Mouse (Mus musculus): ENCODE results near the gene Fgf18.

Gene Fgf18

DNA sequence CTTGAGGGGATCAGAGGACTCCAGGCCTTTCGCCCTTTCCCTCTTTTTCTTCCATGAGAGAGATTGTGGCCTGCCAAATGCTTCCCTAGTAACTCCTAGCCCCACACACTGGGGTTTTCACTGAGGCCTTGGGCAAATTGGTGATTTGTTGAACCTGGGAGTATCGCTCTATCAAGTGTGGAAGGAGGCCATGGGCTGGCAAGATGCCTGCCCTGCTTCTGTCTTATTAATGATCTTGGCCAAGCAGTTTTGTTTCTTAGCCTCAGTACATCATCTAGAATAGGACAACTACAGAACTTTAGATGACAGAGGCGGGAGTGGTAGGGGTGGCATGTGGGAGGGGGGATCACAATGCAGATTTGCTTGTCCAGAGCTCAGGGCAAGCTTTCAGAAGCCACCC is 31.4 kb downstream of the Fgf18 start:
- DNase-seq (ENCODE audit: low spot score in 2 of 2), result no peak

DNA sequence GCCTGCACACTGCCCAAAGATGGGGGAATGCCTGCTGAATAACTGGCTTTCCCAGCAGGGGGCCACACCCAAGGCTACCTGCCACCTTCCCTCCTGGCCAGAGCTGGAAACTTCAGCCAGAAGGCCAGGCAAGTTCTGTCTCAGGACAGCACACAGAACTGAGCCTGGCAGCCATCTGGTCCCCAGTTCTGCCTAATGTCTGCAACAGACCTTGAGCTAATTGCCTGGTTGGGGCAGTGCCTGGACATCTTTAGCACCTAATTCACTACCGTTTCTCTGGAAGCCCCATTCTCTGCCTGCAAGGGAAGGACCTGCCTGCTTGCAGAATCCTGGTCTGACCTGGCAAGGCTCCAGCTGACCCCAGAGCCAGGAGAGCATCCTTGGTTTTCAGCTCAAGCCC is 34.8 kb downstream of the Fgf18 start:
- no peak for DNase-seq (ENCODE audit: low spot score in 2 of 2)

GRCm38 (mm10) chr11:33110111-33110510 is 37.1 kb downstream of the Fgf18 start:
- no peak for DNase-seq (ENCODE audit: low spot score in 2 of 2)

DNA sequence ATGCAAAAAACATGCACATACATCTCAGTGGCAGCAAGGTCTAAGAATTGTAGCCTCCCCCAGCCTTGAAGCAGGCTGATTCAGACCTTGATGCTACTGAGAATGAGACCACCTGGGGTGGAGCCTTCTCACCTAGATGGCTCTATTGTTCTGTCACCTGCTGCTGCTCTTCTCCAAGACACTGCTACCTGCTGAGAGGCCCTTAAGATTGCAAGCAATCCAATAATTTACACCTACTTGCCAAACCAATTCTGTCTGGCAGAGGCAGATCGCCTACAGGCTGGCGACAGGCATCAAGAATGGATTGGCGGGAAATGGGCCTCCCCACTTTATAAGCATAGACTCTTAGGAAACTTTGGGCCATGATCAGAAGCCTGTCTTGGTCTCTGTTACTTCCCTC is 39.7 kb downstream of the Fgf18 start:
- no peak for DNase-seq (ENCODE audit: low spot score in 2 of 2)

- DNase-seq (ENCODE audit: low spot score in 2 of 2), result no peak
Measured at GRCm38 (mm10) chr11:33104911-33105316, 42.3 kb downstream of the Fgf18 start.

DNA sequence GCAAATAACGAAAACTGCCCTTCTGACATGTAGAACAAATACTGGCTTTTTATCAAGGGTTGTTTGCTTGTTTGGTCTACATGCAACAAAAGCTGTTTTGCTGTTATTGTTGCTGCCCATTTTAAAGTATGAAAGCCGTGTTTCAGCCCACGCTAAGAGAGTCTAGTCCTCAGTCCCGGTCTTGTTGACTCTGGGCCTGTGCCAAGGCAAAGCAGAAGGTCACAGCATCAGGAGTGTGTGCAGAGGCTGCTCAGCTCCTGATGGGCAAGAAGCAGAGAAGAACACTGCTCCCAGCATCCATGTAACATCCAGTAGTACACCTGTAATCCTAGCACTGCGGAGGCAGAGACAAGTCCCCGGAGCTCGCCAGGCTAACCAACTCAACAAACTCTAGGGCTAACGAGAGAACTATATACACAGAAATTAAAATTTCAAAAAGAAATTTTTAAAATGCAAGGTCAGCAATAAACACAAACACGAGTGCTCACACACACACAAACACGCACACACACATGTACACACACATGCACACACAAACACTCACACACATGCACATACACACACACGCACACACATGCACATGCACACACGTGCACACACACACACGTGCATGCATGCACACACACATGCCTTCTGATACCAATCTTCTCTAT is 43.8 kb downstream of the Fgf18 start:
- DNase-seq (ENCODE audit: low spot score in 2 of 2), result no peak

DNA sequence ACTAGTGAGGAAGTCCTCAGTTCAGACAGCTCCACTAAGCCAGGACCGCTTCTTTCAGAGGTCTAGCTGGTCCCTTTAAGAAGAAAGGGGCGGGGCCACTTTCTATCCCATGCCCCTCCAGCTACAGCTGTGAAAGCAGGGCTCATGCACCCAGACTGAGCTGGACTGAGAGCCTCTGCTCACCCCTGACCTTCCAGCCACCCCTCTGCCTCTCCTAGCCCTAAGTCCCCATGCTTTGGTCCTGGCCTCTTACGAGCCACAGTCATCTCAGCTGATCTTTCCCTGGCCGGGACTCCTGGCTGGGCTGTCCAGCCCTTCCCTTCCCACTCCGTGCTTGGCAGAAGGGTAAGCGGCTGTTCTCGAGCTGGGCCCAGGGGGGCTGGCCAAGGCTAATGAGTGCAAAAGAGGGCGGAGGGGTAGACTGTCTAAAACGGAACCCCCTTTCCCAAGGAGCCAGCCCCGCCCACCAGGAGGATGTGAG is 47.1 kb downstream of the Fgf18 start:
- no peak for DNase-seq (ENCODE audit: low spot score in 2 of 2)

- no peak for DNase-seq (ENCODE audit: low spot score in 2 of 2)
Measured at GRCm38 (mm10) chr11:33099425-33099824, 47.8 kb downstream of the Fgf18 start.

GRCm38 (mm10) chr11:33098446-33098845 is 48.8 kb downstream of the Fgf18 start:
- DNase-seq (ENCODE audit: low spot score in 2 of 2), result no peak

DNA sequence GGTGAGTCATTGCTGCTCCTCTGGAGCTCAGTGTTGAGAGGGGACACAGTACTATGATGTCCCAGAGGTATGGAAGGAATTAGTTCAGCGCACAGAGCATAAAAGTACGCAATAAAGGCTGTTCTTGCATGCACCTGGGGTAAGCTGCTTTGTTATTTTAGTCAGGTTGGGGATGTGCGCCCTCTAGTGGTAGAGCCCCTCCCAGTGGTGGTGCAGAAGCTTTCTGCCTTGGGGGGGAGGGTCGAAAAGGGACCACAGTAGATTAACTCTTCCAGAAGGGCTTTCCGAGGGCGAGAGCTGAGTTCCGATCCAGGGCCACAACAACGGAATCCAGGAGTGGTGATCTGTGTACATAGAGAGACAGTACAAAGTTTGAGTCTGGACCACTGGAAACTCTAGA is 49.3 kb downstream of the Fgf18 start:
- peak in 1 of 2 experiments; percentile 60 for DNase-seq (ENCODE audit: low spot score in 2 of 2)

- DNase-seq (ENCODE audit: low spot score in 2 of 2), result no peak
Measured at GRCm38 (mm10) chr11:33089856-33090255, 57.3 kb downstream of the Fgf18 start.

- DNase-seq (ENCODE audit: low spot score in 2 of 2), result no peak
Measured at GRCm38 (mm10) chr11:33088181-33088580, 59.0 kb downstream of the Fgf18 start.

- no peak for DNase-seq (ENCODE audit: low spot score in 2 of 2)
Measured at GRCm38 (mm10) chr11:33086046-33086445, 61.2 kb downstream of the Fgf18 start.

GRCm38 (mm10) chr11:33085514-33085913 is 61.7 kb downstream of the Fgf18 start:
- no peak for DNase-seq (ENCODE audit: low spot score in 2 of 2)

- DNase-seq (ENCODE audit: low spot score in 2 of 2), result no peak
Measured at GRCm38 (mm10) chr11:33085054-33085453, 62.1 kb downstream of the Fgf18 start.

DNA sequence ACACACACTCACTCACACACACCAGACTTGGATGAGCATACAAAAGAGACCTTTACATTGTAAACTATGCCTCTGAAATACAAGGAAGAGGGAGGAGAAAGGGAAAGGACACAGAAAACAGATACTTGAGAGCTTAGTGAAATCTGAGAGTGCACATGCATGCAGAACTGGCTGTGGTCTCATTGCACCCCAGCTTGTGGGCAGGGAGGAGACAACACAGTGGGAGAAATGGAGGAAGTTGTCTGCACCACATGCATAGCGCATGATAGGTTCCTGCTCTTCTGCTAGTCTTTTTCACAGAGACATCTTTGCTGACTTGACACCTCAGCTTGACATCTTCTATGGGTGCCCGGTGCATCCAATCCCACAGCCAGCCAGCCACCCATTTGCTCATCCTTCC is 63.2 kb downstream of the Fgf18 start:
- no peak for DNase-seq (ENCODE audit: low spot score in 2 of 2)

DNA sequence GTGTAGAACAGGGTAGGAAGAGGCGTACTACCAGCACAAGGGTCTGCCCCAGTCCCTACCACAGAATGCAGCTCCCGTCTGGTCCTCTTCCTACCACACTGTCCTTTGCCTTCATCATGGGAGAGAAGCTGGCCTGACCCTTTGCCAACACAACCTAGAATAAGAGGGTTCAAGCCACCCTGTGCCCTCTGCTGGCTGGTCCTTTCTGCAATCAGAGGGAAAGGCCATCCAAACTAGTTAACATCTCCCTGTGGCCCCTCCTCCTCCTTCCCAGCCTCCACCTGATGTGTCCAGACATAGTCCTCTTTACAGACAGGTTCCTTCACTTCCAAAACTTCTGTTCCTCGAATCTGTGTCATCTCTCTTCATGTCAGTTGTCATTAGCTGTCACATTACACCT is 66.0 kb downstream of the Fgf18 start:
- no peak for DNase-seq (ENCODE audit: low spot score in 2 of 2)

GRCm38 (mm10) chr11:33080046-33080808 is 67.0 kb downstream of the Fgf18 start:
- DNase-seq (ENCODE audit: low spot score in 2 of 2), result no peak

DNA sequence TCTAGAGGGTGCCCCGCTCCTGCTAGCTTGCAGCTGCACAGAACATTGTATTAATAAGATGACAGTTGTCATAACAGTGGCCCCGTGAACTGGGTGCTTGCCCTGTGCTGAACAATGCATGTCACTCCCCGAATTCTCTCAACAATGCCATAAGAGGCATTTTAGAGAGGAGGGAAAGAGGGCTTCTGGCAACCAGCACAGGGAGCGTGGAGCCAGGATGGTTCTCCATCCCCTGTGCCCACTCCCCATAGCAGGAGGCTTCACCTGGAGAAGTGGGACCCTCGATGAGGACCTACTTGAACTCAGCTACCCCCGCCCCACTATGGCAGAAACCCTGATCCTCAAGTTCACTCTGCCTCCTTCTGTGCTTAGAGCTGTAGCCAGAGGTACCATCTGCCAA is 67.8 kb downstream of the Fgf18 start:
- DNase-seq (ENCODE audit: low spot score in 2 of 2), result no peak

DNA sequence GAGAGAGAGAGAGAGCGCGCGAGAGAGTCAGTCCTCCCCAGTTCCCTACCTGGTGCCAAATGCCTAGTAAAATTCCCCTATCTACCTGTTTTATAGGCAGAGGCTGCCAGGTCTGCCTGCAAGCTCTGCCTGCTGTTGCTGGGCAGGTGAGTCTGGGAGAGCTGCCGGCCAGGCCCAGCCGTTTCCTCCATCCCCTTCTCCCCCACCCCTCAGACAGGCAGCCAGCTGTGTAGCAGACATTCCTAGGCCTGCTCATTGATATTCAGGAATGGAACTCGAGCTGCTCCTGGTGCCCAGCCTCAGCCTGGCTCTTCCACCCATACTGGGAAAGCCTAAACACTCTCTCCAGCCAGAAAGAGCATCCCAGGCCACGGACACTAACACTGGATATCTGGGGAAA is 69.2 kb downstream of the Fgf18 start:
- DNase-seq (ENCODE audit: low spot score in 2 of 2), result no peak

DNA sequence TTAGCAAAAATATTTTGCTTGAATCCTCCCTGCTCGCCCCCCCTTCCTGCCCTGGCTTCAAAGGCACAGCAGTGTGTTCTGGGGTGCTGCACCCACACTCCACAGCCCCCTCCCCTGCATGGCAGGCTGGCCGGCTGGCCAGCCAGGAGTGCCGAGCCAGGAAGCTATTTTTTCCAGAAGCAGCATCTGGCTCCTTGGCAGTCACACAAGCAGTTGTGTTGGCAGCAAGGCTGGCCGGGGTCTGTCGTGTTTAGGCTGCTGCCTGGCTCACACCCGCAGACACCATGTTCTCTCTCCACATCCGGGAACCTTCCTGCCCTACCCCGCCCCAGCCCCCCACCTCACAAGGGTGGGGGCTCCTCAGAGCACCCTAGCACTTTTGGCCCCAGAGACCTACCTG is 71.9 kb downstream of the Fgf18 start:
- no peak for DNase-seq (ENCODE audit: low spot score in 2 of 2)

DNA sequence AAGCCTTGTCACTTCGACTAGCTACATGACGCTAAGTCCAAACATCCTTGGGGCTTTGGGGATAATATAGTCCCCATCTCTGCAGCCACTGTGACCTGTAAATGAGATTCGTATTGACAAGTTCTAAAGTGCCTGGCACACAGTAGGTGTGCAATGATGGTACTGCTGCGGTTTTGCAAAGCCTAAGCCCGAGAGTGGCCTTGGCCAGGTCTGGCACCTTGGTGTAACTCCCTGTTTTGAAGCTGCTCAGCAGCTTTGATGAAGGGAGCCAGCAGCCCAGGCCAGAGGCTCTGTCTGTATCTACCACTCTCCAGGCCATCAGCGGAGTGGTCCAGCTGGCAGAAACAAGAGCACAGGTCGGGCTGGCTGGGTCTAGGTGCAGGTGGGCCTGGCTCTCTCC is 72.7 kb downstream of the Fgf18 start:
- no peak for DNase-seq (ENCODE audit: low spot score in 2 of 2)

DNA sequence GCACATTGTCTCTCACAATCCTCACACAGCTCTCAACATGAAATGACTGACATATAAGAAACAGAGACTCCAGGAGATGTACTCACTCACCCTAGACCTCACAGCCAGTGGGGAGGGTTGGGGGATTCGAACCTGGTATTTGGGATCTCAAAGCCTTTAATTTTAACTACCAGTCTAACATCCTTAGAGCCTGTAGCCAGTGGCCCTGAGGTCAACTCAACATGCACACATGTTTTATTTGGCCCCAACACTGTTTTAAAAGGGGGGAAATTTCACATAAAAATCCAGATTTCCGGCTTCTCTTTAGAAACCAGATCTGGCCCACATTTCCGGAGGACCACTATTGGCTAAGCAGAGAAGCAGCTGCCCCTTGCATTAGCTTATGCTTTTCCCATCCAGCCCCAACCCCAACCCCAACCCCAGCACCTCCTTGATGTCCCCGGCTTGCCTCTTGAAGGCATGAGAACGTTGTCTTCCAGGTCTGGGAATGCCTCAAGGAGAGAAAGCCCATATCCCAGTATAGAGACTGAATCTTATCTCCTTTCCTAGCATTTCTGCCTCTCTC is 75.8 kb downstream of the Fgf18 start:
- no peak for DNase-seq (ENCODE audit: low spot score in 2 of 2)

Measured in thymus, postnatal 10 days (tissue).